Comparison of ENCODE assay signal across 9 mouse cellular contexts in the genomic region with DNA sequence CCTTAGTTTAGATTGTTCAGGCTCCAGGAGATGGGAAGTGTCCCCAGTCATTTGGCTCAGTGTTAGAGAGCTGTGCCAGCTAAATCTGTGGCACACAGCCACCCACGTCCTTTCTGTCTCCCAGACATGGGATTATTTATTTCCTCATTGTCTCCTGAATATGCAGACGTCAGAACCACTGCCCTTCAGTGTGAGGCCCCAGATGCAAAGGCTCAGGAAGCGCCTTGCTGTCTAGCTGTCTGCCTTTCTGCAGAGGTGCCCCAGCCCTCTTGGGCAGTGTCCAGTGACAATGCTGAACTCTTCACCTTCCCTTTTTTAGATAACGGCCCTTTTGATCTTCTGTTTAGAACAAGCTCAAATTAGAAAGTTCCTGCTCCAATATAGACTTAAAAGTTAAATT.
DNase-seq lines count a peak whose midpoint lies in the region; ATAC-seq lines count a peak whose summit lies in the region.
"Had no signal": no experiment of that assay in that cellular context is flagged by ENCODE, and none has a peak within 500 bp of the region (broad histone marks: within the 10 kb centered on the region; RNA-seq: fewer than 3 reads in every experiment).

No protein-coding gene starts in this region.

- ATAC-seq in embryonic facial prominence, embryonic 14.5 days (ENCODE audit: low read depth), result peak; percentile 56; the same call in 1 of the 2 replicates
- ATAC-seq in kidney, embryonic 14.5 days (ENCODE audit: low FRiP score, low TSS enrichment), result peak; percentile 72; the same call in 1 of the 2 replicates
- no peak for ATAC-seq in hindbrain, embryonic 13.5 days (ENCODE audit: low FRiP score)

- H3K36me3 ChIP-seq in embryonic facial prominence, embryonic 14.5 days (ENCODE audit: control insufficient read depth, insufficient read depth, low read length), result no peaks in the 10 kb centered on the region
- H3K36me3 ChIP-seq in kidney, embryonic 14.5 days (ENCODE audit: control insufficient read depth, insufficient read depth, low read length), result no peaks in the 10 kb centered on the region
- no peaks in the 10 kb centered on the region for H3K36me3 ChIP-seq in hindbrain, embryonic 13.5 days
- H3K36me3 ChIP-seq: limb, embryonic 13.5 days had no signal

- H3K4me2 ChIP-seq in embryonic facial prominence, embryonic 14.5 days (ENCODE audit: low read depth, low read length), result no peak overlapping the region
- H3K4me2 ChIP-seq in kidney, embryonic 14.5 days (replicated peaks; ENCODE audit: low read depth, low read length), result no peak overlapping the region
- H3K4me2 ChIP-seq in hindbrain, embryonic 13.5 days, result no peak overlapping the region
- H3K4me2 ChIP-seq: limb, embryonic 13.5 days had no signal

- H3K4me3 ChIP-seq in embryonic facial prominence, embryonic 14.5 days (ENCODE audit: low read depth, low read length), result no peak overlapping the region
- H3K4me3 ChIP-seq in kidney, embryonic 14.5 days (ENCODE audit: low read length), result no peak overlapping the region
- no peak overlapping the region for H3K4me3 ChIP-seq in hindbrain, embryonic 13.5 days
- H3K4me3 ChIP-seq: limb, embryonic 13.5 days had no signal

- no peak overlapping the region for H3K9ac ChIP-seq in embryonic facial prominence, embryonic 14.5 days (ENCODE audit: low read depth, low read length)
- H3K9ac ChIP-seq in kidney, embryonic 14.5 days (ENCODE audit: low read depth, low read length), result no peak overlapping the region
- no peak overlapping the region for H3K9ac ChIP-seq in hindbrain, embryonic 13.5 days
- H3K9ac ChIP-seq: limb, embryonic 13.5 days had no signal

- 26% methylated on average over 4 of the region's 4 CpGs for WGBS in embryonic facial prominence, embryonic 14.5 days
- WGBS in kidney, embryonic 14.5 days, result 17% methylated on average over 4 of the region's 4 CpGs
- 38% methylated on average over 4 of the region's 4 CpGs for WGBS in hindbrain, embryonic 13.5 days

- no peaks in the 10 kb centered on the region for H3K27me3 ChIP-seq in embryonic facial prominence, embryonic 14.5 days (replicated peaks; ENCODE audit: control insufficient read depth, insufficient read depth, low read length)
- no peaks in the 10 kb centered on the region for H3K27me3 ChIP-seq in kidney, embryonic 14.5 days (ENCODE audit: control insufficient read depth, insufficient read depth, low read length)
- H3K27me3 ChIP-seq in hindbrain, embryonic 13.5 days, result no peaks in the 10 kb centered on the region
- H3K27me3 ChIP-seq: limb, embryonic 13.5 days had no signal

- no peaks in the 10 kb centered on the region for H3K9me3 ChIP-seq in embryonic facial prominence, embryonic 14.5 days (ENCODE audit: control insufficient read depth, low read length)
- H3K9me3 ChIP-seq in kidney, embryonic 14.5 days (ENCODE audit: control insufficient read depth, low read length), result no peaks in the 10 kb centered on the region
- H3K9me3 ChIP-seq in hindbrain, embryonic 13.5 days, result no peaks in the 10 kb centered on the region
- H3K9me3 ChIP-seq: limb, embryonic 13.5 days had no signal

- peak; percentile 91 for DNase-seq in heart, adult 11 months
- no peak for DNase-seq in heart, postnatal 36 days
- no peak for DNase-seq in embryonic facial prominence, embryonic 14.5 days (ENCODE audit: low spot score)
- DNase-seq in left cerebral cortex, postnatal 25 days (ENCODE audit: low spot score in 2 of 2), result peak; percentile 38 to 84
- DNase-seq in skeletal muscle tissue, adult 2 months (ENCODE audit: low read depth, low spot score), result peak; percentile 20
- no peak for DNase-seq in testis, postnatal 14 days (ENCODE audit: low spot score)

- intact Hi-C loops in heart, postnatal 36 days (cut with DNase I), result no loop called here
- intact Hi-C loops in left cerebral cortex, postnatal 25 days (cut with DNase I), result no loop called here

- H3K27ac ChIP-seq in embryonic facial prominence, embryonic 14.5 days (replicated peaks; ENCODE audit: low read depth, low read length), result no peak overlapping the region
- no peak overlapping the region for H3K27ac ChIP-seq in kidney, embryonic 14.5 days (ENCODE audit: low read depth, low read length)
- no peak overlapping the region for H3K27ac ChIP-seq in hindbrain, embryonic 13.5 days
- H3K27ac ChIP-seq: limb, embryonic 13.5 days had no signal

- peaks cover 4% of the 10 kb centered on the region for H3K4me1 ChIP-seq in embryonic facial prominence, embryonic 14.5 days (ENCODE audit: control insufficient read depth, insufficient read depth, low read length)
- no peaks in the 10 kb centered on the region; the same call in none of the 2 replicates for H3K4me1 ChIP-seq in kidney, embryonic 14.5 days (ENCODE audit: control insufficient read depth, insufficient read depth, low read length)
- H3K4me1 ChIP-seq in hindbrain, embryonic 13.5 days (replicated peaks), result no peaks in the 10 kb centered on the region; the same call in 1 of the 2 replicates

Comparison
In these comparisons a context has a peak if more than half of its experiments do, and no peak if none do; other contexts are left out.
1. DNase-seq: peak in heart, adult 11 months (single experiment), left cerebral cortex, postnatal 25 days (2 of 2) and skeletal muscle tissue, adult 2 months (single experiment); none in heart, postnatal 36 days (0 of 2), embryonic facial prominence, embryonic 14.5 days (single experiment) and testis, postnatal 14 days (single experiment).